Mouse (Mus musculus): ENCODE results near the gene Lce6a. TPM values are rescaled to one million over a fixed set of nuclear protein-coding genes. Genes with fewer than 3 reads are reported as not detected.

Lce6a gene
- polyA plus RNA-seq (2012; rRNA removed): not detected in 2 replicates

GRCm38 (mm10) chr3:92621560-92621959 lies at the start of gene Lce6a:
TSS of gene Lce6a (minus strand) at chr3:92621660.

GRCm38 (mm10) chr3:92670215-92670614 lies 48.8 kb upstream of the Lce6a start, which contains the start of gene Lce1a2:
TSS of gene Lce1a2 (minus strand) at chr3:92670315.

GRCm38 (mm10) chr3:92656826-92657225 lies 35.4 kb upstream of the Lce6a start, which contains the start of gene Lce1b:
TSS of gene Lce1b (minus strand) at chr3:92656926.

GRCm38 (mm10) chr3:92648207-92648606 lies 26.7 kb upstream of the Lce6a start, which contains the start of gene Lce1a1:
TSS of gene Lce1a1 (minus strand) at chr3:92648307.

GRCm38 (mm10) chr3:92607392-92607791 lies 14.1 kb downstream of the Lce6a start, which contains the start of gene 2210017I01Rik:
TSS of gene 2210017I01Rik (minus strand) at chr3:92607492.

GRCm38 (mm10) chr3:92588858-92589257 lies 32.6 kb downstream of the Lce6a start, which contains the start of gene Smcp:
TSS of gene Smcp (minus strand) at chr3:92588997.

GRCm38 (mm10) chr3:92573449-92574041 lies 47.9 kb downstream of the Lce6a start, which contains the start of gene Ivl:
TSS of gene Ivl (minus strand) at chr3:92573735.

Other genes with a start within 250 kb of the Lce6a start
- not detected in 2 replicates for gene Sprr2h, start 236.0 kb downstream of the Lce6a start, polyA plus RNA-seq (2012; rRNA removed)
- gene Sprr2i, start 213.7 kb downstream of the Lce6a start, polyA plus RNA-seq (2012; rRNA removed): not detected in 2 replicates
- not detected in 2 replicates for gene Sprr2j-ps, start 203.6 kb downstream of the Lce6a start, polyA plus RNA-seq (2012; rRNA removed)
- 3.4 and 4.3 TPM in 2 replicates for gene Gm9774, start 192.2 kb downstream of the Lce6a start, polyA plus RNA-seq (2012; rRNA removed)
- gene Sprr2k, start 189.1 kb downstream of the Lce6a start, polyA plus RNA-seq (2012; rRNA removed): 0.05 TPM in 1 of 2 replicates, not detected in the other
- gene Sprr1b, start 182.9 kb downstream of the Lce6a start, polyA plus RNA-seq (2012; rRNA removed): not detected in 2 replicates
- gene Sprr3, start 162.9 kb downstream of the Lce6a start, polyA plus RNA-seq (2012; rRNA removed): not detected in 2 replicates
- gene Sprr1a, start 135.8 kb downstream of the Lce6a start, polyA plus RNA-seq (2012; rRNA removed): 0.06 TPM in 1 of 2 replicates, not detected in the other
- gene Sprr4, start 121.2 kb downstream of the Lce6a start, polyA plus RNA-seq (2012; rRNA removed): not detected in 2 replicates
- gene 2310046K23Rik, start 87.1 kb downstream of the Lce6a start, polyA plus RNA-seq (2012; rRNA removed): not detected in 2 replicates
- 0.03 TPM in 2 replicates for gene Ivl, start 47.9 kb downstream of the Lce6a start, polyA plus RNA-seq (2012; rRNA removed)
- 0.03 TPM in 1 of 2 replicates, not detected in the other for gene Smcp, start 32.7 kb downstream of the Lce6a start, polyA plus RNA-seq (2012; rRNA removed)
- not detected in 2 replicates for gene 2210017I01Rik, start 14.2 kb downstream of the Lce6a start, polyA plus RNA-seq (2012; rRNA removed)
- not detected in 2 replicates for gene Lce1a1, start 26.6 kb upstream of the Lce6a start, polyA plus RNA-seq (2012; rRNA removed)
- not detected in 2 replicates for gene Lce1b, start 35.3 kb upstream of the Lce6a start, polyA plus RNA-seq (2012; rRNA removed)
- not detected in 2 replicates for gene Lce1a2, start 48.7 kb upstream of the Lce6a start, polyA plus RNA-seq (2012; rRNA removed)
- not detected in 2 replicates for gene Lce1c, start 57.6 kb upstream of the Lce6a start, polyA plus RNA-seq (2012; rRNA removed)
- not detected in 2 replicates for gene Lce1d, start 65.5 kb upstream of the Lce6a start, polyA plus RNA-seq (2012; rRNA removed)
- gene Lce1e, start 87.4 kb upstream of the Lce6a start, polyA plus RNA-seq (2012; rRNA removed): not detected in 2 replicates
- not detected in 2 replicates for gene Lce1f, start 98.7 kb upstream of the Lce6a start, polyA plus RNA-seq (2012; rRNA removed)
- not detected in 2 replicates for gene Gm38119, start 117.4 kb upstream of the Lce6a start, polyA plus RNA-seq (2012; rRNA removed)
- not detected in 2 replicates for gene Lce1g, start 130.7 kb upstream of the Lce6a start, polyA plus RNA-seq (2012; rRNA removed)
- not detected in 2 replicates for gene Lce1h, start 143.4 kb upstream of the Lce6a start, polyA plus RNA-seq (2012; rRNA removed)
- not detected in 2 replicates for gene Lce1i, start 157.2 kb upstream of the Lce6a start, polyA plus RNA-seq (2012; rRNA removed)
- not detected in 2 replicates for gene Lce1j, start 168.9 kb upstream of the Lce6a start, polyA plus RNA-seq (2012; rRNA removed)
- gene Lce1k, start 186.2 kb upstream of the Lce6a start, polyA plus RNA-seq (2012; rRNA removed): not detected in 2 replicates
- not detected in 2 replicates for gene Kprp, start 205.6 kb upstream of the Lce6a start, polyA plus RNA-seq (2012; rRNA removed)
- gene Lce1l, start 229.6 kb upstream of the Lce6a start, polyA plus RNA-seq (2012; rRNA removed): not detected in 2 replicates
- not detected in 2 replicates for gene 2310050C09Rik, start 248.6 kb upstream of the Lce6a start, polyA plus RNA-seq (2012; rRNA removed)